Mouse (Mus musculus) spleen, postnatal 10 days (tissue): ENCODE data around the gene Uhrf1bp1.

ENCODE experiments used
- DNase-seq, 2 experiments: peaks; one replicate each; pipeline ENCODE4 v3.0.0; 2021 to 2022; ENCODE audit warnings: low spot score in 2 of 2

The Uhrf1bp1 gene

DNA sequence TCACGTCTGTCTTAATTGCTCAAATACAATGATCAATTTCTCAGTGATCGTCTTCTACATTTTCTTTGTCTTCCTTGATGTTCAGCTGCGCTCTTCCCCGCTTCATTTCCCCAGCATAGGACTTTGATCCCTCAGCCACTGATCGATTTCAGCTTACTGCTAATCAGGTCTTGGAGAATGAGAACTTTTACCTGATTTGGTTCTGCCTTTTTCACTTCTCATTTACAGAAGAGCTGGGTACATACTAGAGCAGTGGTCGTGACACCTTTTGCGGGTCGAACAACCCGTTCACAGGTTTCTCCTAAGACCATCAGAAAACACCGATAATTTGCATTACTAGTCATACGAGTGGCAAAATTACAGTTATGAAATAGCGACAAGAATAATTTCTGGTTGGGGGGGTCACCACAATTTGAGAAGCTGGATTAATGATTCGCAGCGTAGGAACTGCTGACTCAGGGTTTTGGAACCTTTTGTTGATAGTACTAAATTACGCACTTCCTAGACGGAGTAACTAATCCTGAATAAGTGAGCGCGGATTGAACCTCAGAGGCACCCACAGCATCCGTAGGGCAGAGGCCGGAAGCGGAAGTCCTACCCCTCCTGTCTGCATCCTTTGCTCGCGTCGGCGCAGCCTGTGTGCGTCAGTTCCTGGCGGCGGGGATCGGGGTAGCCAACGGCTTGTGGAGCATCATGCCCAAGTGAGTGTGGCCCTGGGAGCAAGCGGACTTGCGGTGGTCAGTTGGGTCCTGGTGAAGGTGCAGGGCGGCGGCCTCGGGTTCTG is 16.6 kb upstream of the Uhrf1bp1 start:
- DNase-seq = peak; percentile 81 to 93

DNA sequence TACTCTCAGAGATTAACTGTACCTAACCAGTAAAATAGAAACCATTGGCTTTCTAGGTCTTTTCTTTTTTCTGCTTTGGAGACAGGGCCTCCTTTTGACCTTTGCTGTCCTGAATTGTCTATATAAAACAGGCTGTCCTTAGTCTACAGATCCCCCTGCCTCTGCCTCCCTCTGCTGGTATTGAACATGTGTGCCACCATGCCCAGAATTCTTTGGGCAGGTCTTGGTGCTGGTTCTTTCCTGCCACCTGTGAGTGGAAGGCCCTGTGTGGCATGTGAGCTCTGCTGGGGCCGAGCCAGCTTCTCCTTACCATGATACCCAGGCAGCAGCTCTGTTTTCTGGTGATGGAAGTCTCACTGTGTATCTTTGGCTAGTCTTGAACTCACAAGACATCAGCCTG is 7.9 kb upstream of the Uhrf1bp1 start:
- no peak for DNase-seq

DNA sequence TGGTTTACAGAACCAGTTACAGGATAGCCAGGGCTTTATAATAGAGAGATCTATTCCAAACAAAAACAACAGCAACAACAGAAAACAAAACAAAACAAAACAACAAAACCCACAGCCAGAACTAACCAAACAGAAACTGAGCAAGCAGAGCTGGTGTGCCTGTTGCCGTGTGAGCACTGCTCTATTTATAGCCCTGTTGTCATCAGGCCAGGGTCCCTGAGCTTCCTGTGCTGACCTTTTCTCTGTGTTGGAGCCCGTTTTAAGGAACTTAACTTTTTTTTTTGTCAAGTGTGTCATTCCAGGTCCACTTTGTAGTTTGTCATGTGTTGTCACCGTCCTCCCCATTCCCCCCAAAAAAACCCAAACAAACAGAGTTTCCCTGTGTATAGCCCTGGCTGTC is 5.2 kb upstream of the Uhrf1bp1 start:
- no peak for DNase-seq

DNA sequence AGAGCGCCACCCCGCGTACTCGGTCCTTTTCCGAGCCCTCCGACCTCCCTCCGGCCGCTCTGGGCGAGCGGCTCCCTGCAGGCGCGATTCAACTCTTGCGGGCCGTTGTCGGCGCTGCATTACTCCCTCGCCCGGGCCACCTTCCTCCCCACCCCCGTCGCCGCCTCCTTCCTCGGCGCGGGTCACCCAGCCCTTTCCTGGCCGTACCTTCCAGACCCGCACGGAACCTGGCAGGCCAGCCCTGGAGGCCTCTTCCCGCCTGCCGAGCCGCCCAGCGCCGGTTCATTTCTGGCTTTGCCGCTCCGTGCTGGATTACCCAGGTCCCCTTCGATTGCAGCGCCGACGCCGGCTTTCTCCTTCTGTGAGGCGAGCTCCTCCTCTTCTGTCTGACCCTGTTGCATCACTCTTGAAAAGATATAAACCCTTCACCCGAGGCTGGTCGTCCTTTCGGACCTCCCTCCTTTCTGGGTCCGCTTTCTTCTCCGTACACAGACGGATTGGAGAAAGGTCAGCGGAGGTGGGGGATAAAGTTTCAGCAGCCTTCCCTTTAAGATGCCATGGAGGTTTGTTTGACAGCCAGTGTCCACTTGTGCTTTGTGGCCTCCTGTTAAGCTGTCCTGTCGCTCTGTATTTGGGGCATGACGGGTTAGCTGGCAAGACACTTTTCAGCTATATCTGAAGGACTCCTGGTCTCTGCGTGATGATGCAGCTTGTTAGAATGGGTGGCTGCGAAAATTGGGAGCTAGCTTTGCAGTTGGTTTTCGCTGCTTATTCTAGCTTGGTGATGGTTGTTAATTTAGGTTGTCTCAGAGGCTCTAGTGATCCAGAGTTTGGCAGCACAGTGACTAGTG is 782 bp downstream of the Uhrf1bp1 start:
- peak; percentile 70 to 72 for DNase-seq

DNA sequence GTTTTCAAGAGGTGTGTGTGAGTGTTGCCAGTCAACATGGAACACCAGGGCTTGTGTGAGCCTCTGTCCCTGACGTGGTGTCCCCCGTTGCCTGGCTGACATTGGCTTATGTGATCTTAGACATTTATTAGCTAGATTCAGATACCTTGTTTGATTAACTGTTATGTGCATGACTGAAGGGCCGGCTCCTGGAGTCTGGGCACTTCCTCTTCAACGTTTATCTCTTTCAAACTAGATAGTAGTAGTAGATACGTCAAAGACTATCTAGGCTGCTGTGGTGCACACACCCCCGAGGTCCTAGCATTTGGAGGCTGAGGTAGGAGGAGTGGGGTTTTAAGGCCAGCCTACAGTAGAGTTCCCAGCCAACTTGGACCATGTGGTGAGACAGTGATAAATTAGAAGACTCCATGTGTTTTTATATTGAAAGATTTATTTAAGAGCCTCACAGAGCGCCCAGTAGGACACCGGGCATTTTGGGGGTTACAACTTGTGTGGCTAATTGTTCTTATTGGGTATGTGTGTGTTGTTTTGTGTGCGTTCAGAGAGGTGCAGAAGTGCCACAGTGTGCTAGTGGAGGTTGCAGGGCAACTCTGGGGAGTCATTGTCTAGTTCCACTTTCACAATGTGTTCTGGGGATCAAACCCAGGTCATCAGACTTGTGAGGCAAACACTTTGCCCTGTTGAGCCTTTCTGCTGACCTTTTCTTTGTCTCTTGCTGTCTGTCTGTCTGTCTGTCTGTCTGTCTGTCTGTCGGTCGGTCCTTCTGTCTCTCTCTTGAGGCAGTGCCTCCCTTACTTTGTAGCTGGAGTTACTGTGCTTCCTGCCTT is 1.6 kb downstream of the Uhrf1bp1 start:
- DNase-seq = peak; percentile 42 to 48

DNA sequence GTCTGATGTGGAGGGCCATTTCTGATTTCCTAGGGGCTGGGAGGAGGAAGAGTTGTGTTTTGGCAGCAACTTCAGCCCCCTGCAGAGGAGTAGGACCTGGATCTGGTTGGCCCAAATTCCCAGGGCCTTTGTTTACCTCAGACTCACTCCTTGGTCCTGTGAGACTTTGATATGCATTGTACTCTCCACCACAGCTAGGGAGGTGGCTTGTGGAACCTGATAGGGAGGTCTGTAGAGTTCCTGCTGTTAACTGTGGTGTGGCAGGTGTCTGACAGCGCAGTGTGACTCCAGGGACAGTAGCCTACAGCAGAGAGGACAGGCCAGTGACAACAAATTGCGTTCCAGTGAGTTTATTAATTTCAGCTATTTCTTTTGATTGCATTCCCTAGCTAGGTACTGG is 2.9 kb downstream of the Uhrf1bp1 start:
- peak; percentile 25 to 28 for DNase-seq

DNA sequence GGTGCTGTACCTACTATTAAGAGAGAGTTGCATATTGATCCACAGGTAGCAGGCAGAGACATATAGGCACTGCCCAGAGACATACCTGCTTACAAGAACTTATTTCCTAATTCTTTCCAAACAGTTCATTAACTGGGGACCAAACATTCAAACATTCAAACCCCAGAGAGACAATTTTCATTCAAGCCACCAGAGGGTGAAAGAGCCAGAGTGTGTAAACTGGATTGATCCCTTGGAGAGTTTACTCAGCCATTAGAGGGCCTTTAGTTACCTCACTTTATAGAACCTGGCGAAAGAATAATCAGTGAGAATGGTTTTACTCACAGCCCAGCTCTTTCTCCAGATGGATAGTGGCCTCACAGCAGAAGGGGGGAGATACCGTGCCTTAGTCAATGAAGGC is 9.2 kb downstream of the Uhrf1bp1 start:
- no peak for DNase-seq

DNA sequence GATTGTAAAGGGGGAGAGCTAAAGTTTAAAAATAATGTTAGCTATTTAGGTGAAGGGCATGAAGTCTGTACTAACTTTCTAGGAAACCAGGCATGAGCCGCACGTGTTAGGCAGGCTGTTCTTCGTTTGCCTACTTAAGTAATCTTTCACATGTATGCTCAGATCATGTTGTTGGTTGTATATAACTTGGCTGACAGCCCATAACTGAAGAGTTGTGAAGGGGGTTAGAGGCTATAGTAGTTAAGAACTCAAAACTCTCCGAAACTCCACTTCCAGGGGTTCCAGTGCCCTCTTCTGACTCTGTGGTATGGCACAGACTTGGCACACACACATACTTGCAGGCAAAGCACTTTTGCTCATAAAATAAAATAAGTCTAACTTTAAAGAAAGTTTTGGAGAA is 10.5 kb downstream of the Uhrf1bp1 start:
- no peak for DNase-seq

DNA sequence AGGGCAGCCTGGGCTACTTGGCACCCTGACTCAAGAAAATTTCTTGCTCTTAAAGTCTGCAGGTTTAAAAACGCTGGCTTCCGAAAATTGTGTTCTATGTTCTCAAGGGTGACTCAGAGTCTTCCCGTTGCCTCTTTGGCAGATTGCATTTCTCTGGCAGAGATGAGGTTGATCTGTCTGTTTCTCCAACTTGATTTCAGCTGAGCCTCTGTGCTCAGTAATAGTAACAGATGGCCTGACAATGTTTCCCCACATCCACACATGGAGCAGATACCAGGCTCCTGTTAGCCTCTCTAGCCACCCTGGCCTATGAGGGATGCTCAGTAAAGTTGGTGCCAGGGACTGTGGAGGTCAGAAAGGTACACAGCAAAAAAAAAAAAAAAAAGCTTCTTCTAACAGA is 15.6 kb downstream of the Uhrf1bp1 start:
- no peak for DNase-seq

DNA sequence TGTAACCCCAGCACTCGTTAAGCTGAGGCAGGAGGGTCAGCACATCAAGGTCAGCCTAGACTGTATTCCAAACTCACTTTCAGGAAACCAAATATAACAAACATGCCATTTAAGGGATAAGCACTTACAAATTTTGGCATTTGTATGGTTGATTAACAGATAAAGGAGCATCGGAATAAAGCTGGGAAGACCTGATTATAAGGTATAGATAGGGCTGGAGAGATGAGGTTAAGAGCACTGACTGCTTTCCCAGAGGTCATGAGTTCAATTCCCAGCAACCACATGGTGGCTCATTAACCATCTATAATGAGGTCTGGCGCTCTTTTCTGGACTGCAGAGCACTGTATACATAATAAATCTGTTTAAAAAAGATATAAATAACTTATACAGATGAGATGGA is 17.3 kb downstream of the Uhrf1bp1 start:
- DNase-seq = no peak

DNA sequence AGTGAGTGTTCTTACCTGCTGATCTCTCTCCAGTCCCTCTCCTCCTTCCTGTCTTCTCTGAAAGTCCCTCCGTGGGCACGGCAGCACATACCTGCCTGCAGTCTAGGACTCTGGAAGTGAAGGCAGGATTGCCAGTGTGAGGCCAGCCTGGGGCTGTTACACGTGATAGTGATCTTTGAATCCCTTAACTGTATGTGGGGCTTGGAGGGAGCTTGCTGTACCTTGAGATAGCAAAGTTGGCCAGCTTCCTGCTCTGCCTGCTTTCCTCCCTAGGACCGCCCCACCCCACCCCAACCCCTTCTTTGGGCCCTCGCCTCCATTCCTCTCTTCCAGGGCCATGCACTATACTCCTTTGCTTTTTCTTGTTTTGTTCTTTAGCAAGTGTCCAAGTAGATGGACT is 18.3 kb downstream of the Uhrf1bp1 start:
- DNase-seq = no peak

DNA sequence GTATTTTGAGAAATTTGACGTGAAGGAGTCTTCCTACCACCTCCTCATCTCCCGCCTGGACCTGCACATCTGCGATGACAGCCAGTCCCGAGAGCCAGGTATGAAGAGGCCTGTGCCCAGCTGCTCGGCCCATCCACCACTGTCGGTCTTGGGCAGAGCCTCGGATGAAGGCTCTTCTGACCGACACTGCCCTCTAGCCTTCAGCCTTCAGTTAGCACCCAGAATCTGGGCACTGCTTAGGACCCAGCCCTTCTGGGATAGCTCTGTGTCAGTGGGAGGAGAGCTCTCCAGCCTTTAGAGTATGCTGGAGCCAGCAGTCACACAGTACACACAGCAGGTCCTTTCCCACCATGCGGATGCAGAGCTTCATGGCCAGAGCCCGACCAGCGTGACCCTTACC is 25.3 kb downstream of the Uhrf1bp1 start:
- no peak for DNase-seq

DNA sequence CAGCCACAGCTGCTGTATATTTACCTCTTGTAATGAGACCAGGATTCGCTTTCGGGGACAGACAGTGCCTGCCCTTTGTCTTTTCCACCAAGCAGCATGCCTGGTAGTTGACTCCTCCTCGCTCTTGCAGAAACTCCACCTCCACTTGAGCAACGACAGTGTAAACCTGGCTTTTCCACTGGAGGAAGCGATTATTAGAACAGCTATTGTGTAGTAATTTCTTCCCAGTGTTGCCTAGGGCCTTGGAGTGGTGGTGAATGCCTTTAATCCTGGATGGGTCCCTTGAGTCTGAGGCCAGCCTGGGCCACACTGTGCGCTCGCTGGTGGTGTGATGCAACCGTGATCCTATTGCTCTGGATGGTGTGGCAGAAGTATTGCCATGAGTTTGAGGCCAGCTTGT is 26.9 kb downstream of the Uhrf1bp1 start:
- DNase-seq = no peak

DNA sequence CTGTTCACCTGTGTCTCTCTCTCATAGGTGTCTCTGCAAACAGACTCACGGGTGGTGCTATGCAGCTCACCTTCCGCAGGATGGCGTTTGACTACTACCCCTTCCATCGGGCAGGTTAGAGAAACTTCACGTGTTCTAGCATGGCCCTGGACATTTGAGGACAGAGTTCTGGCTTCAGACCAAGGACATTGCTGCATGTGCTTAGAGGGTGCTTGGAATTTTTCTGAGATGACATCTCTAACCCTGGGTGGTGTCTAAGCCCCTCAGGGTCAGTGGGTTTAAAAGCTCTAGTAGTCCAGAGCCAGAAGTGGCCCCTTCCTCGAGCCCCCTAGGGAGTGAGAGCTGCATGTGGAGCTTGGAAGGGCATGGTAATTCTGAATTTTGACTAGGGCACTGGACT is 27.8 kb downstream of the Uhrf1bp1 start:
- DNase-seq = no peak

DNA sequence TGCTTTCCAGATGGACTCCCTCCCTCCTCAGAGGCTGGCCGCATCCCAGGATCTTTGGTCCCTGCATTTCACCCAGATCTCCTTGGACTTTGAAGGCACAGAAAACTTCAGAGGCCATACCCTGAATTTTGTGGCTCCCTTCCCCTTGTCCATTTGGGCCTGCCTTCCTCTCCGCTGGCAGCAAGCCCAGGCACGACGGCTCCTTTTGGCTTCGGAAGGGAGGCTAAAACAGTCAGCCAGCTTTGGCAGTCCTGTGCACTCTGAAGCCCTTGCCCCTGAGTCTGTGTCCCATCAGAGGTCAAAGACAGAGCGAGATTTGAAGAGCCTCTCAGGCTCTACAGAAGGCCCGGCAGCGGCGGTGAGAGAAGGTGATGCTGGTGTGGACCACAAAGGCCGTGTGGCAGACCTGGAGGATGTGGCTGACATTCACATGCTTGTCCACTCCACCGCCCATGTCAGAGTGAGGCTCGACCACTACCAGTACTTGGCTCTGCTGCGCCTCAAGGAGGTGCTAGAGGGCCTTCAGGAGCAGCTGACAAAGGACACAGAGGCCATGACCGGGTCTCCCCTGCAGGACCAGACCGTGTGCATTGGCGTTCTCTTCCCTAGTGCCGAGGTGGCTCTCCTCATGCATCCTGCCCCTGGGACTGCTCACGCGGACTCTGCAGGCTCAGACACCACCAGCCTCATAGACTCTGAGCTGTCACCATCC is 30.4 kb downstream of the Uhrf1bp1 start:
- no peak for DNase-seq

DNA sequence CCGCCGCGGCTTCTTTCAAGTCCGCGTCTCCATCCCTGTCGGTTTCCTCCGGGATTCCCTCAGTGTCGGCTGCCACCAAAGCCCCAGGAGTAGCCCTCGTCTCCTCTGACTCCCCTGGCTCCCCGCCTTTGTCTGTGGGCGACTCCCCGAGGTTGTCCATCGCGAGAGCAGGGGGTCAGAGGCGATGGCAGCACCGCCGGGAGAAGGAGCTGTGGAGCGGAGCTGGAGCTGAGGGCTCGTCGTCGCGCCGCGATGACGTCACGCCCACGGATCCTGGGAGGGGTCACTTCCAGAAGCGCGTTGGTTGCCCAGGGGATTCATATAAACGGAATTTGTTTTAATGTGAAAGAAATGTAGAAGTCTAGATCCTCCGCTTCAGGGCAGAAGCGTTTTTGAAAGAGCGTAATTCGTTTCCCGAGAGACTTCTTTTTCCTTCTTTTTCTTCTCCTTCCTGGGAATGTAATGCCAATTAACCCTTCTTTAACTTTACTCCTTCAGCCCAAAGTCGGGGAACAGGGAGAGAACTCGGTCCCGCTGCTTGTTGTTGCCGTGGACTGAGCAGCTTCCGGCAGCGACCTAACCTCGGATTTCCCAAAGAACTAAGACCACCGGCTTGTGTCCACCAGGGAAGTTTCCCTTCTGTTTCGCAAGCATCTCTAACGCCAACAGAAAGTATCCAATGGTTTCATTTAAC is 51.4 kb downstream of the Uhrf1bp1 start:
- DNase-seq = peak; percentile 92 to 94

DNA sequence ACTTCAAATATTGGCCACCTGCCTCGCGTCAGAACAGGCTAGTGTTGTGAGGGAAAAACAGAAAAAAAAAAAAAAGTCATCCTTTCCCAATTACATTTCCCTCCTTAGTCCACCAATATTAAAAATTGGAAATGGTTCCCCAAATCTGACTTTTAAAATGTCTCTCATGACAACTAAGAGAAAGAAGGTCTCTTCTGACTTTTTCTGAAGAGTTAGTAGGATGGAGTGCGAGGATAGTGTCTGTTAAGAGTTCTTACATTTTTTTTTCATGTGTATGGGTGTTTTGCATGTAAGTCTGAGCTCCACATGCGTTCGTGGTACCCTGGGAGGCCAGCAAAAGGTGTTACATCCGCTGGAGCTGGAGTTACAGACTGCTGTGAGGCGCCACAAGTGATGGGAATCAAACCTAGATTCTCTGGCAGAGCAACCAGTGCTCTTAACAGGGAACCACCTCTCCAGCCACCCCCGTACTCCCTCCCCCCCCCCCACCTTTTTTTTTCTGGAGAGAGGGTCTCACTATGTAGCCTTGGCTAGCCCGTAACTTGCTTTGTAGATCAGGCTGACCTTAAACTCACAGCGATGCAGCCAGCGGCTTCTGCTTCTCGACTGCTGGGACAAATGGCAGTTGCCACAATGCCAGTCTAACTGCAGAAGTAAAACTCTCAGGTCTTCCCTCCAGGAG is 52.1 kb downstream of the Uhrf1bp1 start:
- peak in 1 of 2 experiments; percentile 48 for DNase-seq

DNA sequence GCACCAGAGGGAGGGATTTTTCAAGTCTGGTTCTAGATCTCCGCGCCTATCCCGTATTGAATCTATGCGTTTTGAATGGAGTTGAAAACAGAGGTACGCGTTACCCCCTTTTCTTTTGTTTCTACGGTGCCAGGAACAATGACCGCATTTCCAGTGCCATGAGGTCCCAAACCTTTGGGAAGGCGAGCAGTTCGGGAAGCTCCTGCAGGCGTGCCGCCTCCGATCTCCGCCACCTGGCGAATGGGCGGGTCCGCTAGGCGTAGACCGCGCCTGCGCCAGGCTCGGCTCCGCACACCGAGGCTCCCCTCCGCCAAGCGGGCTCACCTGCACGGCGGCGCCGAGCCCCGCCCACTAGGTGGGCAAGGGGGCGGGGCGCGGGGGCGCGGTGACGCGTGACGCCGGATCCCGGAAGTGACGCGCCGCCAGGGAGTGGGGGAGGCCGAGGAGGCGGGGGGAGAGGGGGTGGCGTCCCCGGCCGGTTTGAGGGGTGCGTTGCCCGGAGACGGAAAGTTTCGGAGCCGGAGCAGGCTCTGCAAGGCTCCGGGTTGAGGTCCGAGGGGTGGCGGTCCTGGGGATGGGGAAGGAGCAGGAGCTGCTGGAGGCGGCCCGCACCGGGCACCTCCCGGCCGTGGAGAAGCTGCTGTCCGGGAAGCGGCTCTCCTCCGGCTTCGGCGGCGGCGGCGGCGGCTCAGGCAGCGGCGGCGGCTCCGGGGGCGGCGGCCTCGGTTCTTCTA is 52.8 kb downstream of the Uhrf1bp1 start, which contains the start of gene Anks1:
Anks1 (plus strand) TSS at position 419 of the 734 bp plus-strand sequence.
- DNase-seq = peak; percentile 87 to 88
